Mouse (Mus musculus): ENCODE measurements around the gene Tns1. TPM values are rescaled to one million over a fixed set of nuclear protein-coding genes. Genes with fewer than 3 reads are reported as not detected.

Tns1 gene
- polyA plus RNA-seq, 1 experiment, result 25.8 TPM

GRCm38 (mm10) chr1:74124991-74125552, 823 bp upstream of the Tns1 start, which contains the start of gene Rufy4:
TSS of gene Rufy4 (plus strand) at chr1:74125541.
- DNase-seq (ENCODE audit: low read depth, low spot score), result peak; percentile 19
- WGBS, result 1% methylated on average over 12 of the region's 12 CpGs

GRCm38 (mm10) chr1:74123215-74123614, 1.0 kb downstream of the Tns1 start:
- no peak for DNase-seq (ENCODE audit: low read depth, low spot score)
- 73% methylated on average over 8 of the region's 8 CpGs for WGBS

- 40% methylated on average over 9 of the region's 9 CpGs for WGBS
- DNase-seq (ENCODE audit: low read depth, low spot score), result no peak
Observed at GRCm38 (mm10) chr1:74121821-74122576, 2.2 kb downstream of the Tns1 start.

- 85% methylated on average over 7 of the region's 7 CpGs for WGBS
- no peak for DNase-seq (ENCODE audit: low read depth, low spot score)
Observed at GRCm38 (mm10) chr1:74121138-74121537, 3.1 kb downstream of the Tns1 start.

GRCm38 (mm10) chr1:74119115-74119514, 5.1 kb downstream of the Tns1 start:
- WGBS, result 82% methylated on average over 1 of the region's 1 CpGs
- DNase-seq (ENCODE audit: low read depth, low spot score), result no peak

GRCm38 (mm10) chr1:74117876-74118275, 6.4 kb downstream of the Tns1 start:
- WGBS, result 80% methylated on average over 6 of the region's 6 CpGs
- no peak for DNase-seq (ENCODE audit: low read depth, low spot score)

- WGBS, result 36% methylated on average over 3 of the region's 3 CpGs
- no peak for DNase-seq (ENCODE audit: low read depth, low spot score)
Observed at GRCm38 (mm10) chr1:74113071-74113470, 11.2 kb downstream of the Tns1 start.

- WGBS, result 63% methylated on average over 6 of the region's 6 CpGs
- no peak for DNase-seq (ENCODE audit: low read depth, low spot score)
Observed at GRCm38 (mm10) chr1:74111696-74112030, 12.6 kb downstream of the Tns1 start.

- DNase-seq (ENCODE audit: low read depth, low spot score), result no peak
- 45% methylated on average over 8 of the region's 8 CpGs for WGBS
Observed at GRCm38 (mm10) chr1:74110932-74111695, 13.1 kb downstream of the Tns1 start.

- whole genome bisulfite sequencing, result 45% methylated on average over 2 of the region's 2 CpGs
- DNase-seq (ENCODE audit: low read depth, low spot score), result no peak
Observed at GRCm38 (mm10) chr1:74109670-74110069, 14.6 kb downstream of the Tns1 start.

- no peak for DNase-seq (ENCODE audit: low read depth, low spot score)
- 77% methylated on average over 5 of the region's 5 CpGs for WGBS
Observed at GRCm38 (mm10) chr1:74107931-74108618, 16.2 kb downstream of the Tns1 start.

- DNase-seq (ENCODE audit: low read depth, low spot score), result no peak
- 58% methylated on average over 6 of the region's 6 CpGs for WGBS
Observed at GRCm38 (mm10) chr1:74106214-74106613, 18.0 kb downstream of the Tns1 start.

GRCm38 (mm10) chr1:74105660-74106059, 18.6 kb downstream of the Tns1 start:
- 71% methylated on average over 4 of the region's 4 CpGs for WGBS
- no peak for DNase-seq (ENCODE audit: low read depth, low spot score)

GRCm38 (mm10) chr1:74103654-74104353, 20.4 kb downstream of the Tns1 start:
- WGBS, result 65% methylated on average over 6 of the region's 6 CpGs
- DNase-seq (ENCODE audit: low read depth, low spot score), result no peak

GRCm38 (mm10) chr1:74099001-74099435, 25.2 kb downstream of the Tns1 start:
- under 1% methylated on average over 12 of the region's 14 CpGs for WGBS
- no peak for DNase-seq (ENCODE audit: low read depth, low spot score)

GRCm38 (mm10) chr1:74098004-74099000, 25.9 kb downstream of the Tns1 start:
- 2% methylated on average over 58 of the region's 58 CpGs for WGBS
- no peak for DNase-seq (ENCODE audit: low read depth, low spot score)

- WGBS, result 60% methylated on average over 3 of the region's 3 CpGs
- no peak for DNase-seq (ENCODE audit: low read depth, low spot score)
Observed at GRCm38 (mm10) chr1:74095728-74096127, 28.5 kb downstream of the Tns1 start.

GRCm38 (mm10) chr1:74095296-74095695, 29.0 kb downstream of the Tns1 start:
- 49% methylated on average over 6 of the region's 6 CpGs for WGBS
- no peak for DNase-seq (ENCODE audit: low read depth, low spot score)

Measured in large intestine, adult 2 months (tissue).